In the genomic region with DNA sequence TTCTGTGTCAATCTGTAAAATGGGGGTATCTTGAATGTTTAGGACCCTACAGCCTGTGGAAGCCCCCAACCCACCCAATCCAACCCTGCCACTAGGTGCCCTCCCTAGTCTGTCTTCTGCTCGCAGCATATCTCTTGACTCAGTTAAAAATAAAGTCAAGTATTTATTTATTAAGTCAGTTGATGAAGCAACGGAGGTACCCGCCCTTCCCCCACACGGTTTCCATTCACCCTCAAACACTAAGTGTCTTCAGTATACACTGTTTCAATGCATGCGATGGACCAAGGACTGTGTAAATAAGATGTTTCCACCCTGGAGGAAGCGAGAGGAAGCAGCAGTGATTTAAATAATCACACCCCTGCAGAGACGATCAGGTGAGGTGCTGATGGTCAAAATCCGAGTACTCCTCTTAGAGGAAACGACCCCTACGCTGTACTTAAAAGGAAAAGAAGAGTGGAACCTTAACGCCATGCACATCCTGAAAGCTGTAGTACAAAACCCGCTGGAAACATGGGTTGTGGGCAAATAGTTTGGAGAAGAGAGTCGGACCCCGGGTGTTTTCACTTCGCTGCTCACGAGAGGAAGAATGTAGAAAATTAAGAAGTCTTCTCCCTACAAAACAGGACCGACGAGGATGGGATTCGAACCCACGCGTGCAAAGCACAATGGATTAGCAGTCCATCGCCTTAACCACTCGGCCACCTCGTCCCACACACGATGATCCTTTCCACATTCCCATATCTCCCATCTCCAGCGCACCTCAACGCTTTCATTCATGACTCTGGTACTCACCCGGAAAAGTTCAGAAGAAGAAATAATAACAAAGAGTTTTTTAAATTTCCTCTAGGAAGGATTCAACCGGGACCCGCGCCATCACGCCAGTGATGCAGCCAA, we compare ENCODE assay signal across 8 mouse cellular contexts. TPM values are rescaled to one million over a fixed set of nuclear protein-coding genes. Genes with fewer than 3 reads are reported as not detected.
DNase-seq lines count a peak whose midpoint lies in the region; ATAC-seq lines count a peak whose summit lies in the region.

No protein-coding gene starts in this region.

- peak overlapping the region; percentile 78 for H3K4me3 ChIP-seq in hindbrain, embryonic 12.5 days

- no peaks in the 10 kb centered on the region for H3K36me3 ChIP-seq in hindbrain, embryonic 12.5 days

- peak overlapping the region; percentile 99 for H3K4me2 ChIP-seq in hindbrain, embryonic 12.5 days (replicated peaks)

- WGBS in hindbrain, embryonic 12.5 days, result 5% methylated on average over 32 of the region's 32 CpGs

- H3K9me3 ChIP-seq in hindbrain, embryonic 12.5 days (replicated peaks), result no peaks in the 10 kb centered on the region

- DNase-seq in MN1 (ENCODE audit: low spot score), result peak; percentile 87
- peak; percentile 91 to 95 for DNase-seq in cerebellum, adult 18-20 months
- peak; percentile 77 to 94 for DNase-seq in frontal cortex, adult 2 months (ENCODE audit: extremely low spot score in 1 of 2, low spot score in 1 of 2)
- peak; percentile 83 to 91 for DNase-seq in layer of hippocampus, postnatal 25 days (ENCODE audit: extremely low spot score in 1 of 2, low spot score in 1 of 2)
- peak; percentile 76 for DNase-seq in lung, postnatal 25 days (ENCODE audit: low spot score)
- peak; percentile 81 for DNase-seq in right cerebral cortex, postnatal 25 days
- peak; percentile 68 to 84 for DNase-seq in urinary bladder, postnatal 4 days (ENCODE audit: low spot score in 2 of 2)

- H3K9ac ChIP-seq in hindbrain, embryonic 12.5 days, result peak overlapping the region; percentile 91

- no peaks in the 10 kb centered on the region for H3K27me3 ChIP-seq in hindbrain, embryonic 12.5 days

- ATAC-seq in hindbrain, embryonic 12.5 days (ENCODE audit: low FRiP score), result peak; percentile 53

- H3K4me1 ChIP-seq in hindbrain, embryonic 12.5 days, result peaks cover 35% of the 10 kb centered on the region

- H3K27ac ChIP-seq in hindbrain, embryonic 12.5 days, result peak overlapping the region; percentile 85

RNA-seq across cellular contexts. Expression of a gene that starts 0.7 kb away (rescaled TPM):
- polyA plus RNA-seq in frontal cortex, adult 2 months (2012; rRNA removed), result 96.1 and 97.4 TPM in 2 replicates
- polyA plus RNA-seq in hindbrain, embryonic 12.5 days (2016; fragmentation: Nextera tagmentation; extraction: Ambion mirVana), result 43.8 and 48.7 TPM in 2 replicates
- total RNA-seq in layer of hippocampus, postnatal 25 days (2021), result 100 to 1,000 TPM; 131 to 132 TPM

RNA-seq across cellular contexts. Expression of a gene that starts 0.8 kb away (rescaled TPM):
- 4.4 and 5.4 TPM in 2 replicates for polyA plus RNA-seq in frontal cortex, adult 2 months (2012; rRNA removed)
- 2.5 and 4.0 TPM in 2 replicates for polyA plus RNA-seq in hindbrain, embryonic 12.5 days (2016; fragmentation: Nextera tagmentation; extraction: Ambion mirVana)
- total RNA-seq in layer of hippocampus, postnatal 25 days (2021), result 1 to 10 TPM; 5.0 to 5.3 TPM

RNA-seq across cellular contexts. Expression of a gene that starts 3.2 kb away (rescaled TPM):
- polyA plus RNA-seq in frontal cortex, adult 2 months (2012; rRNA removed), result 32.4 and 32.5 TPM in 2 replicates
- polyA plus RNA-seq in hindbrain, embryonic 12.5 days (2016; fragmentation: Nextera tagmentation; extraction: Ambion mirVana), result 56.9 and 61.2 TPM in 2 replicates
- total RNA-seq in layer of hippocampus, postnatal 25 days (2021), result 10 to 100 TPM; 19.2 to 21.4 TPM

RNA-seq across cellular contexts. Expression of a gene that starts 12.4 kb away (rescaled TPM):
- polyA plus RNA-seq in frontal cortex, adult 2 months (2012; rRNA removed), result 59.9 and 70.6 TPM in 2 replicates
- 1.4 and 1.6 TPM in 2 replicates for polyA plus RNA-seq in hindbrain, embryonic 12.5 days (2016; fragmentation: Nextera tagmentation; extraction: Ambion mirVana)
- 100 to 1,000 TPM; 109 to 114 TPM for total RNA-seq in layer of hippocampus, postnatal 25 days (2021)

RNA-seq across cellular contexts. Expression of a gene that starts 14.3 kb away (rescaled TPM):
- polyA plus RNA-seq in frontal cortex, adult 2 months (2012; rRNA removed), result 23.2 and 26.5 TPM in 2 replicates
- polyA plus RNA-seq in hindbrain, embryonic 12.5 days (2016; fragmentation: Nextera tagmentation; extraction: Ambion mirVana), result 5.3 and 7.2 TPM in 2 replicates
- 10 to 100 TPM; 14.2 to 17.6 TPM for total RNA-seq in layer of hippocampus, postnatal 25 days (2021)

Comparison
In these comparisons a context has a peak if more than half of its experiments do, and no peak if none do; other contexts are left out.
1. Peak in every context shown above with its lines: DNase-seq, ATAC-seq, H3K4me3 ChIP-seq and H3K27ac ChIP-seq.